Mouse (Mus musculus): ENCODE data around the gene Ndst2.
A peak's percentile ranks its signal among the peaks of the same experiment; 100 is the strongest.

The Ndst2 gene

DNA sequence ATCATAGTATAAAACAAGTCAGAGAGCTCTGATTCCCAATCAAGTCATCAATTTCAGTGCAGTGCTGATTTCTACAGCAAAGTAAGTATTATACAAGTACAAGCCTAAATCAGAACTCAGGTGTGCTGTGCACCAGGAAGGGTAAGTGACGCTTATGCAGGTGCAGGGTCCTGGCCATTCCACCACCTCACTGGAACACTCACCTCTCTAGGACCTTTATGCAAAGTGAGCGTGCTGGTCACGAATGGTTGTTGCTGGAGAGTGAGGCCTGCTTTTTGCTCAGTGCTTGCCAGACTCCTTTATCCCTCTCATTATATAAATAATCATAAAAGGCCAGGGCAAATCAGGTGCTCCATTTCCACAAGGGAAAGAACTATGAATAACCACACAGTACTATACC is 34.0 kb downstream of the Ndst2 start:
- no peak for DNase-seq (ENCODE audit: low spot score in 2 of 2)

DNA sequence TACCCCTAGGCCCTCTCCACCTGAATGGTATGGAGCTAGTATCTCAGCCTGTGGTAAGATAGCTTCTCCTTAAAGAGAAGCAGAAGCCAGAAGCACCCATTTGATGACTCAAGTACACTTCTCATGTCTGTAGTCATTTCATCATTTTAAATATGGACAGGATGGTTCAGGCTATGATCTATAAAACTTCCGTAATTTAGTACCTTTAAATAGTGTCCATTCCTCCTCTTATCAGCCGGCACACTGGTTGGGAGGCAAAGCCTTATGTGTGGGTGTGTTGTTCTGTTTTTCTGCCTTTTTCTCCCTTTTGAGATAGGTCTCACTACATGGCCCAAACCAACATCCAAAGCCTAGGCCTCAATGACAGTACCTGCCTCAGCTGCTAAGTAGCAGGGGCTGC is 35.8 kb downstream of the Ndst2 start:
- no peak for DNase-seq (ENCODE audit: low spot score in 2 of 2)

DNA sequence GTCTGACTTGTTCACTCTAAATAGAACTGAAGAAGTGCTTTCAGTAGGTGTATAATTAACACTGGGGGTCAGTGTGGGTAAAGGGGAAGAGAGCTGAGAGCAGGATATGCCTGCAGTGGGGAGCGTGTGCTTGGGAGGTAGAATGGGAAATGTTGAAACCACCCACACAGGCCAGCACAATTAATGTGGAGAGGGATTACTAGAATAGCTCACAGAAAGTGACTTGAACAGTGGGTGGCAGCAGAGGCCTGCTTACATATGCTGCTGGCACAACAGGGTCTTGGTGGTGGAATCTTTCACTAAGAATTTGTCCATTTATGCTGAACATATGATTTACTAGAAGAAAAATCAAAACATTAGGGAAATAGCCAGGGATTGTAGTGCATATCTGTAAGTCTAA is 37.4 kb downstream of the Ndst2 start:
- peak in 1 of 2 experiments; percentile 72 for DNase-seq (ENCODE audit: low spot score in 2 of 2)

DNA sequence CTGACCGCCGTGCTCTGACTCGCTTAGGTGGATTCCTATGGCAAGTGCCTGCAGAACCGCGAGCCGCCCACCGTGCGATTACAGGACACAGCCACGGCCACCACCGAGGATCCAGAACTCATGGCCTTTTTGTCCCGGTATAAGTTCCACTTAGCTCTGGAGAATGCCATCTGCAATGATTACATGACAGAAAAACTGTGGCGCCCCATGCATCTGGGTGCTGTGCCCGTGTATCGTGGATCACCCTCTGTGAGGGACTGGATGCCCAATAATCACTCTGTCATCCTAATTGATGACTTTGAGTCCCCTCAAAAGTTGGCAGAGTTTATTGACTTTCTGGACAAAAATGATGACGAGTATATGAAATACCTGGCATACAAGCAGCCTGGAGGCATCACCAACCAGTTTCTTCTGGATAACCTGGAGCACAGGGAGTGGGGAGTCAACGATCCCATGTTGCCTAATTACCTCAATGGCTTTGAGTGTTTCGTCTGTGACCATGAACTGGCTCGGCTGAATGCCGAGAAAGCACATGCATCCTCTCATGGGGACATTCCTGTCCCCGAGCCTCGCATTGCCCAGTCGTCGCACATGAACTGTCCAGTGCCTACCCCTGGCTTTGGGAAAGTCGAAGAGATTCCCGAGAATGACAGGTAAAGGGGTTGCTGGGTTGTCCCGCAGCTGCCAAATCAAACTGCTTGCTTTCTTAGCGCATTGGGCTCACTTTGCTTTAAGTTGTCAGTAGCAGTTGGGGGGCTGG is 38.4 kb downstream of the Ndst2 start:
- no peak for DNase-seq (ENCODE audit: low spot score in 2 of 2)

DNA sequence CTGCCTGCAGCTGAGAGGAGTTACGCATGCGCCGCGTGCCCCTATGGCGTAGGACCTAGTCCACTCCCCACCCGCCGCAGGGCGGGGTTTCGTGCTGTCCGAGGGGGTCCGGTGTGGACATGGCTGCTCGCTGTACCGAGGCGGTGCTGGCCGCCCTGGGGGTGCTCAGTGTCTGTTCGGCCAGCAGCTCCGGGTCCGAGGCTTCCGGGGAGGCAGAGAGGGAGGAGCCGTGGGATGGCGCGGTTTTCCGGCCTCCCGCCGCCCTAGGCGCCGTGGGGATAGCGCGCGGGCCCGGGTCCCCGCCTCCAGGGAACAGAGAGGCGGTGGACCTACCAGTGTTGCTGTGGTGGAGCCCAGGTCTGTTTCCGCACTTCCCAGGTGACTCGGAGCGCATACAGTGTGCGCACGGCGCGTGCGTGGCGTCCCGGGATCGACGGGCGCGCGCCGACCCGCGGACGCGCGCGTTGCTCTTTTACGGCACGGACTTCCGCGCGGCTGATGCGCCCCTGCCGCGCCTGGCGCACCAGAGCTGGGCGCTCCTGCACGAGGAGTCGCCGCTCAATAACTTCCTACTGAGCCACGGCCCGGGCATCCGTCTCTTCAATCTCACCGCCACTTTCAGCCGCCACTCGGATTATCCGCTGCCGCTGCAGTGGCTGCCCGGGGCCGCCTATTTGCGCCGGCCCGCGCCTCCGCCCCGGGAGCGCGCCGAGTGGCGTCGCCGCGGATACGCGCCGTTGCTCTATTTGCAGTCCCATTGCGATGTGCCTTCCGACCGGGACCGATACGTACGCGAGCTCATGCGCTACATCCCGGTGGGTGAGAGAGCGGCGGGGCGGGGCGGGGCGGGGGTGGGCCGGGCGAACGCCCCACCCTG is 39.2 kb downstream of the Ndst2 start, which contains the start of gene Fut11:
TSS of gene Fut11 (plus strand) at position 85 of the 877 bp plus-strand sequence.
- peak; percentile 70 to 84 for DNase-seq (ENCODE audit: low spot score in 2 of 2)

DNA sequence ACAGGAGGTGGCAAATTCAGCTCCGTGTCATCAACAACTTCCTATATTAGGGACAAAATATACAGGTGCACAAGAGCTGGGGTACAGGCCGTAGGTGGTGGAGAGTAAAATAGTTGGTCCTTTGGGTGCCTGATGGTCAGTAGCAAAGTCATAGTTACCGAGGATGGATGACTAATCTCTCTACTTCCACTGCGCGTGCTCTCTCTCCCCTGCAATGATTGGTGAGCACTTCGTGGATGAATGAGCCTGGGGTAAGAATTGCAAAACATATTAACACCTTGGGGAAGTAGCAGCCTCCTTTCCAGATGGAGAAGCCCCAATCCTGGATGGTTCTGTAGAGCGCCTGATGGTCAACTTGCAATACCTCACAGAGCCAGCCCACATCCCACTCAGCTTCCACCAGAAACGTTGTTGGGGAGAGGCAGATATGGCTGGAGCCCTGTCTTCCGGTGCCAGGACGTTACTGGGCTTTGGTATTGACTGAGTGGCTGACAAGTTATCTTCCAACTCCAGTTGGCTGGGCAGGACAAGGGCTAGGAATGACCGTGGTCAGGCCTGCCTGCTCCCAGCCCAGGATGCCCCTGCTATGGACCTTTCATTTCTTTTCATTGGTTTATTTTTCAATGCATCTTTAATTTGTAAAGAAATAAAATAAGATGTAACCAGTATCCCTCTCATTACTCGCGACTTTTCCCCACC is 40.0 kb downstream of the Ndst2 start:
- peak in 1 of 2 experiments; percentile 46 for DNase-seq (ENCODE audit: low spot score in 2 of 2)

DNA sequence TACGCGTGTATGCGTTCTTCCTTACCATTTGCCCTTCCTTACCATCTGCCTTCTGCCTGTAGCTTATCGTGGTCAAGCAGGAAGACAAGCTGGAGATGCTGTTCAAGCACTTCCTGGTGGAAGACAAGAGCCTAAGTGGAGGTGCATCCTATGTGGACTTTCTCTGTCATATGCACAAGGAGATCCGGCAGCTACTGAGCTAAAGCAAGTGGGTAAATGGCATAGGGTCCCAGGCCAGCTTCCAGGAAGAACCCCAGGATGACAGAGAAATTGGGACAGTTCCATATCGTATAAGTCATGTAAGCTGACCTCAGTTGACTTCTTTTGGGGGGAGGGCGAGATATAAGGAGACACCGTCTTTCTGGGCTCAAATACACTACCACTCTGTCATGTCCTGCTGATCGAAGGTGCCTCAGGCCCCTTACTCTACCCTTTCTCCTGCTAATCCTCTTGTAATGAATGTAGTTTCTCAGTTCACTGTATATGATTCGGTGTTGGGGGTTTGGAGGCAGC is 40.7 kb downstream of the Ndst2 start:
- DNase-seq (ENCODE audit: low spot score in 2 of 2), result no peak

DNA sequence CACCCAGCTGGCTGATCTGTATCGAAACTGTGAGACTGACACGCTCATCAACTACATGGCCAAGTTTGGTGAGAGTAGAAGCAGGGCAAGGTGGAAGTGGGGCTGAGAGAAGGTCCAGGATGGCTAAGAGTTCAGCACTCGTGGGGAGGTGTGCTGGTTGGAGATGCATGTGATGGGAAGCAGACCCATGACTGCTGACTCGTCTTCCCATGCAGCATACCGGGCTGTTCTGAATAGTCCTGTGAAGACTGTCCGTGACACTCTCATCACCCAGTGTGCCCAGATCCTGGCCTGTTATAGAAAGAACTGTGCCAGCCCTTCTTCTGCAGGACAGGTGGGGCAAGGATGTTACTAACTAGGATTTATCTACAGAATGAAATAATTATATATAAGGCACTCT is 42.6 kb downstream of the Ndst2 start:
- no peak for DNase-seq (ENCODE audit: low spot score in 2 of 2)

DNA sequence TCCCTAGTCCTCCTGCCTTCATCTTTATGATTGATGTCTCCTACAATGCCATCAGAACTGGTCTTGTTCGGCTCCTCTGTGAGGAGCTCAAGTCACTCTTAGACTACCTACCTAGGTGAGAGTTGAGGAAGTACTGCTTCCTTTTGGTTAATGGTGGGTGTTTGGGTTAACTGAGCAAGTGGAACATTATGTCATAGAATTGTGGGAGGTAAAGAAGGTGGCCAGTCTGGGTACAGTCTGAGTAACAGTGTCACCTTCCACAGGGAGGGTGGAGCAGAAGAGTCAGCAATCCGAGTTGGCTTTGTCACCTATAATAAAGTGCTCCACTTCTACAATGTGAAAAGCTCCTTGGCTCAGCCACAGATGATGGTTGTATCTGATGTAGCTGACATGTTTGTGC is 45.4 kb downstream of the Ndst2 start:
- no peak for DNase-seq (ENCODE audit: low spot score in 2 of 2)

DNA sequence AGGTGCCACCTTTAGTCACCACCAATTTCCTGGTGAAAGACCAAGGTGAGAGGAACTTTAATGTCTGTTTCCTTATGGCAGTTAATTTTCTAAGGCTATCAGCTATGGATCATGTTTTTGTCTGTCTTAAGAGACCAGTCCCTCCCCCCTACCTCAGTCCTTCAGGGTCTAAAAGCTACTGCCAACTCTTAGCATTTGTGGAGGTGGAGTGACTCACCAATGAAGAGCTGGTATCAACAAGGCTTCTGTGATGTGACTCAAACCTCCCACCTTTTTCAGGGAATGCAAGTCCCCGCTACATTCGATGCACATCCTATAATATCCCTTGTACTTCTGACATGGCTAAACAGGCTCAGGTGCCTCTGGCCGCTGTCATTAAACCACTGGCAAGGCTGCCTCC is 47.8 kb downstream of the Ndst2 start:
- peak in 1 of 2 experiments; percentile 40 for DNase-seq (ENCODE audit: low spot score in 2 of 2)

DNA sequence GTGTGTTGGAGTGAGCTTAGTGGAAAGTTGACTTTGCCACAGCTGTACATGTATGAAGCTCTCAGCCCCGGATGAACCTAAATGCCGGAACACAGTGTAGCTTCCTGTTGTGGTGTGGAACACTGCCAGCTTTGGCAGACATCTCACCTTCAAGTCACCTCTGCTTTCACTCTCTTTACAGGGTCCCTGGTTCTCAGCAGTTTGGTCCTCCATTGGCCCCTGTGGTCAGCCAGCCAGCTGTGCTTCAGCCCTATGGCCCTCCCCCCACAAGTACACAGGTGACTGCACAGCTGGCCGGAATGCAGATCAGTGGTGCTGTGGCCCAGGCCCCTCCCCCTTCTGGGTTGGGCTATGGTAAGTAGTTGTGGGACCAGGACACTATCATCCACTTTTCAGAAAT is 51.9 kb downstream of the Ndst2 start:
- DNase-seq (ENCODE audit: low spot score in 2 of 2), result no peak

DNA sequence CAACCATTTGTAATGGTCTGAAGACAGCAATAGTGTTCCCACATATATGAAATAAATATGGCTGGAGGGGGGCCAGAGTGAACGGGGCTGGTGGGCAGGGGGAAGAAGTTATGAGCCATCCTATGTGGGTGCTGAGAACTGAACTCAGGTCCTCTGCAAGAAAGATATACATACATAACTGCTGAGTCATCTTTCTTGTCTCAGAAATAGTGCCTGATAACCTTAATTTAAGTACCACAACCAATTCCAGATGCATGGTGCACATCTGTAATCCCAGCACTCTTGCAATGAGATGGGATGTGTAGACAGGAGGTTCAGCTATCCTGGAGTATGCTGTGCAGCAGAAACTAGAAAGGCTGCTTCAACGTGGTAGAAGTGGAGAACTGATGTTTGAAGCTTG is 52.6 kb downstream of the Ndst2 start:
- no peak for DNase-seq (ENCODE audit: low spot score in 2 of 2)

DNA sequence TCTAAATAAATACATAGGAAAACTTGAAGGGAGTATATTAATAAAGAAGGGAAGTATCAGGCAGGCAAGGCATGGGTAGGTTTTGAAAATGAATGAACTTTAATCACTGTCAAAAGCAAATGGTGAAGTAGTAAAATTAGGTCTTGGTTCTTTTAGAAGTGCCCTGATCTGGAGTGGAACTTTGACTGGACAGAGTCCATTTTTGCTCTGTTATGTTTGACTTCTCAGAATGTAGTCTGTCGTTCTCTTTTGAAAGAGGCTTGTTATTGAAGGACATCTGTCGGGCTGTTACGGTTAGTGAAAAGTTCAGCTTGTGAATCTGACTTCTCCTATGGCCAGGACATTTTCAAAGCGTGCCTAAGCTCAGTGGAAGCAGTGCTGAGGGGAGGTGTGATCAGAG is 56.5 kb downstream of the Ndst2 start:
- no peak for DNase-seq (ENCODE audit: low spot score in 2 of 2)

DNA sequence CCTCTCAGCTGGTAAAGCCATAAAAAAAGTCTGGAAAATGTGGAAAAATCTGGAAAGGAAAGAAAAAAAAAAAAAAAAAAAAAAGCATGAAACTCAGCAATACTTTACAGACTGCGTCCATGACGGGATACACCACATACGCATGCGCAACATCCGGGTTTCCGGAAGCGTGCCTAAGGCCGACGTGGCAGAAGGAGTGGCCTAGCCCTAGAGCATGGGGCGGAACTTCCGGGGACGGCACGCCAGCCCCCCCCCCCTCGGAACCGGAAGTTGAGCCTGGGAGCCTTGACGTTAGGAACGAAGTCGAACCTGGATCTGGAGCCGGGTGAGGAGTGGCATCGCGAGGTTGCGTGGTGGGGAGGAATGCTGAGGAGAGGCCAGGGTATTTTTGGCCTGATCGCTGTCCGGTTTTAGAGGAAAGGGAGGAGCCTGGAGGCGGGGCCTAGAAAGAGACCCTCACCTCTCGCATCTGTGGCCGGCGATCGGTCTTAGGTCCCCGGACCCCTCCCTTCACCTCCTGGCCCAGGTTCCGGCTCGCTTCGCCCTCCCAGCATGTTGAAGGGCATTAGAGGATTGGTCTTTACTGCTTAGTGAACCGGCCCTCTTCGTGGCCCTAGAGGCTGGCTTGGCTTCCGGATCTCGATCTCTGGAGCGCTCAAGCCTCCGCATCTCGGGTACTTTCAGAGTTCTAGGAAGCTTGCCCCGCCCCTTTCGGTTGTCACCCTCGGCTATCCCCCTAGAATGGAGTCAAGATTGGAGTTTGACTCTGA is 60.1 kb downstream of the Ndst2 start, which contains the start of gene Sec24c:
TSS of gene Sec24c (plus strand) at position 245 of the 770 bp plus-strand sequence.
- DNase-seq (ENCODE audit: low spot score in 2 of 2), result peak; percentile 90 to 94

DNA sequence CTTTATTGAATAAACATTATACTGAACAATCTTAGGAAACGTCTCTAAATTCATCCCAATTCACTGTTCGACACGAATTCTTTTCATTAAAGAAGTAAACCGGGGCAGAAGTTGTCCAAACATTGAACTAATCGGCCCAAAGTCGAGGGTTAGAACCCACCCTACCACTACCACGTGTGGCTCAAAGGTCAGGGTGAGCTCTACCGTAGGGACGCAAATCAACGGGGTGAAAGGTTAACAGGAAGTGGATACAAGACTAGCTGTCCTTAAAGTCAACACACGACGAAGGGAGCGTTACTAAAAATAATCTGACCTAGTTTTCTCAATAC is 60.7 kb downstream of the Ndst2 start:
- peak in 1 of 2 experiments; percentile 76 for DNase-seq (ENCODE audit: low spot score in 2 of 2)
